Mouse (Mus musculus) CD8-positive naive resting alpha-beta T cell, adult 2 months (primary cell): ENCODE results near the gene Gm21958.
"Not testable (repeated sequence)": the region's sequence is repeated elsewhere in the genome, so short reads cannot be mapped to it uniquely, and the experiment has no call there.

ENCODE experiments used
- DNase-seq, 2 experiments: peaks; one replicate each; pipeline ENCODE4 v3.0.0; 2022; ENCODE audit warnings: low read depth in 2 of 2, low spot score in 2 of 2

Gene Gm21958

DNA sequence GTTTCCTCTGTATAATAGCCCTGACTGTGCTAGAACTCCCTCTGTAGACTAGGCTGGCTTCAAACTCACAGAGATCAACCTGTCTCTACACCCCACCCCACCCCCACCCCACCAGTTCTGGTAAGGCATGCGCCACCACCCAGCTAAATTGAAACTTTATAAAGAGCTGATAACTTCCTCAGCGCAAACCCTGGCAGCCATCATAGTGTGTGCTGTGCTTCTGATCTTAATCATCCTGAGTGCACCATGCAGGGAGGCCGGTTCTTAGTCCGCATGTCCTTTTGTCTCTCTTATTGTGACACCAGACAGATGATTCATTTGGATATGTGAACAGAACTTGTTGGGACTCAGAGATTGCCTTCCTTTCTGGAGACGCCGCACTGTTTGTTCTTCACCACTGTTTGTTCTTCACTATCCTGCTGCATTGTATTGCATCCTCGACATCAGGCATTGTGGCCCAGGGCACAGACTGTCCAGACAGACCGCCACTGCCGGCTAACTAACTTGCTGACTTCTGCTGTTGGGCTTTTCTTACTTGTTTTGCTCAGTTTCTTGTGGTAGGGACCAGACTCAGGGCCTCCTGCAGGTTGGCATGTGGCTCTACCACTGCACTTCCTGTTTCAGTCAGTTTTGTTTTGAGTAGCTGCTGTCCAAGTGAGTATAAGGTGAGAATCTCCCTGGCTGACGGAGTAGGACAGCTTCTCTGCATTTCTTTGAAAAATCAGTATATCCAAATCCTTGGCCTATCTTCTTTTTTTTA, 9.8 kb upstream of the Gm21958 start:
- peak; percentile 36 to 55 for DNase-seq

DNA sequence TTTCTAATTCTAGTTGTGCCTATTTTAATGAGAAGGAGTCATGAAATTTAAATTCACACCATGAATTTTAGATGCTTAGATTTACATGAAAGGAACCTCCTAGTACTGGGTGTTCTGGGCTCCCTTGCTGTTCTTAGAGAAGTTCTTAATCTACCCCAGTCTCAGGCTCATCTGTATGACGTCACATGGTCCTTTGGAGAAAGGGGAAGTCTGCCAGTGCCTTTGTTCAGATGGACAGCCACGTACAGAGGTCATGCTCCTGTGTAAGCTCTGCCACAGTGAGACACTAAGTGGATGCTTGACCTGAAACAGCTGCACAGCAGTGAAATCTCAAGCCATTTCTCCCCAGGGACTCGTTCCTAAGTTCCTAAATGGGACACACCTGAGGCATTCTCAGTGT, 4.8 kb upstream of the Gm21958 start:
- DNase-seq, result no peak

DNA sequence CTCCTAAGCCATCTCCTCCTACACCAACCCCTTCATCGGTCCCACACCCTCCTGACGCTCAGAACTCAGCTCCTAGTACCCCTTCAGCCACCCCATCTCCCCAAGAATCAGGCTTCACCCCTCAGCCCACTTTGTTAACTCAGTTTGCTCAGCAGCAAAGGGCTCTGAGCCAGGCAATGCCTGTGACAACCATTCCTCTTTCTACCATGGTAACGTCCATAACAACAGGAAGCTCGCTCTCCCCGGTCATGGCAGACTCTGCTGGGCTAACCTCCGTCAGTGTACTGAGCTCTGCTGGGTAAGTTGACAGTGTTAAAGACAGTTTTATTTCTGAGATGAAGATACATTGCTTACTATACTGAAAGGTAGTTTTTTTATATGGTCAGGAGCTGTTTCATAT, 3.2 kb upstream of the Gm21958 start:
- no peak for DNase-seq

DNA sequence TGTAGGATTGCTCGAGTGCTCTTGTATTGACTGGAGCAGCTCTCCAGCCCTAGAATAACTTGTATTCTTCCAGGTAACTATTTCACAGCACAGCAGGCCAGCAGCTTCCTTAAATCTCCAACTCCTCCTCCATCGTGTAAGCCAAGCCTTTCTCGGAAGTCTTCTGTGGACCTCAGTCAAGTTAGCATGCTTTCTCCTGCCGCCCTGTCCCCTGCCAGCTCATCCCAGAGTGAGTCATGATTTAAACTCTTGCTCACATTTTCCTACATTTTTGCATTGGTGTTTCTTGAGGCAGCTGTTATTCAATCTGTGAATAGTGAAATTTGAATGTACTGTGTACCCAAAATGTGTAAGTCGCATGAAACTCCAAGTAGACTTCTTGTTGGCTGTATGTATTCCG, 1.3 kb upstream of the Gm21958 start:
- no peak for DNase-seq

- DNase-seq, result no peak
These were observed 5.2 kb downstream of the Gm21958 start for GRCm38 (mm10) chr3:54708972-54709371.

DNA sequence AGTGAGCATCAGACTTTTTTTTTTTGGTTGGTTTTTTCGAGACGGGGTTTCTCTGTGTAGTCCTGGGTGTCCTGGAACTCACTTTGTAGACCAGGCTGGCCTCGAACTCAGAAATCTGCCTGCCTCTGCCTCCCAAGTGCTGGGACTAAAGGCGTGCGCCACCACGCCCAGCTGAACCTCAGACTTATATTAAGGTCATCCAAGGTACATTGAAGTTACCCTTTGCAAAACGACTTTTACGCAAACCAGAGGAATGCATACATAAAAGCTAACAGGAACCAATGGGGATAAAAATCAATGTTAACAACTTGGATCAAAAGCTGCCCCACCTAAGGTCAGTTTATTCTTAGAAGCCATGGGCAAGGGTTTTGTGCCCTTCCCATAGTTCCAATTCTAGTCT, 10.0 kb downstream of the Gm21958 start:
- not testable (repeated sequence) for DNase-seq

- DNase-seq, result no peak
These were observed 14.3 kb downstream of the Gm21958 start for GRCm38 (mm10) chr3:54699759-54700301.

GRCm38 (mm10) chr3:54693056-54693415, 21.1 kb downstream of the Gm21958 start:
- no peak for DNase-seq

GRCm38 (mm10) chr3:54692202-54693055, 21.7 kb downstream of the Gm21958 start, which contains the start of gene Supt20:
Gene Supt20 (plus strand): TSS chr3:54692807.
- DNase-seq, result peak; percentile 83 to 86

GRCm38 (mm10) chr3:54689091-54689490, 25.1 kb downstream of the Gm21958 start:
- DNase-seq, result no peak

- DNase-seq, result no peak
These were observed 26.9 kb downstream of the Gm21958 start for GRCm38 (mm10) chr3:54687245-54687644.

DNA sequence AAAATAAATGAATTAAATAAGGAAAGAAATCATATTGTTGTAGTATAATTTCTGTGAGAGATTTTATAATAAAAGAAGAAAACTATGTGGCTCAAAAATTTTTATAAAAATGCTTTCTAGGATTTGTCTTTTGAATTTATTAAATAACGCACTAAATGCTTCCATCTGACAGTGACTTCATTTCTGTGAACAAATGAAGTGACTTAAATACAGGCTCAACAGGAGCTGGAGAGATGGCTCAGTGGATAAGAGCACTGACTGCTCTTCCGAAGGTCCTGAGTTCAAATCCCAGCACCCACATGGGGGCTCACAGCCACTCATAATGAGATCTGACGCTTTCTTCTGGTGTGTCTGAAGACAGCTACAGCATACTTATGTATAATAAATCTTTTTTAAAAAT, 29.0 kb downstream of the Gm21958 start:
- DNase-seq, result no peak

GRCm38 (mm10) chr3:54681310-54682204, 32.6 kb downstream of the Gm21958 start:
- DNase-seq, result no peak

GRCm38 (mm10) chr3:54676818-54677217, 37.3 kb downstream of the Gm21958 start:
- DNase-seq, result no peak

- DNase-seq, result no peak
These were observed 41.3 kb downstream of the Gm21958 start for GRCm38 (mm10) chr3:54672557-54673529.

GRCm38 (mm10) chr3:54672111-54672510, 42.0 kb downstream of the Gm21958 start:
- DNase-seq, result no peak

DNA sequence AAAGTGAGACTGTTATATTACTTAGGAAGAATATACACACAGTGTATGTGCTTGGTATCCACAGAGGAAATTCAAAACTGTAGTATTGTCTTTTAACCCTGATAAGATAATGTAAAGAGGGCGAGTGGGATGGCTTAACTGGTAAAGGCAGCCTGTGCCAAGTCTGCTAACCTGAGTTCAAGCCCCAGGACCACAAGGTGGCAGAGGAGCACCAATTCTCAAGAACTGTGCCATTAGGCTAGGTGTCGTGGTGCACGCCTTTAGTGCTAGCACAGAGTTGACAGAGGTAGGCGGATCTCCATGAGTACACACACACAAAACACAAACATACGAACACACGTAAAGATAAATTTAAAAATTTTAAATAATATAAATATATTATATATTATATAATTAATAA, 44.6 kb downstream of the Gm21958 start:
- DNase-seq, result no peak

- DNase-seq, result no peak
These were observed 45.4 kb downstream of the Gm21958 start for GRCm38 (mm10) chr3:54668722-54669121.

- no peak for DNase-seq
These were observed 46.0 kb downstream of the Gm21958 start for GRCm38 (mm10) chr3:54668141-54668540.
